Mouse (Mus musculus) kidney, postnatal 14 days (tissue): ENCODE data around the gene Ngly1.
"Not testable (repeated sequence)": the region's sequence is repeated elsewhere in the genome, so short reads cannot be mapped to it uniquely, and the experiment has no call there.

Experiments
- DNase-seq: peaks from one replicate; pipeline ENCODE4 v3.0.0; 2022; ENCODE audit warnings: mixed read lengths

The Ngly1 gene

DNA sequence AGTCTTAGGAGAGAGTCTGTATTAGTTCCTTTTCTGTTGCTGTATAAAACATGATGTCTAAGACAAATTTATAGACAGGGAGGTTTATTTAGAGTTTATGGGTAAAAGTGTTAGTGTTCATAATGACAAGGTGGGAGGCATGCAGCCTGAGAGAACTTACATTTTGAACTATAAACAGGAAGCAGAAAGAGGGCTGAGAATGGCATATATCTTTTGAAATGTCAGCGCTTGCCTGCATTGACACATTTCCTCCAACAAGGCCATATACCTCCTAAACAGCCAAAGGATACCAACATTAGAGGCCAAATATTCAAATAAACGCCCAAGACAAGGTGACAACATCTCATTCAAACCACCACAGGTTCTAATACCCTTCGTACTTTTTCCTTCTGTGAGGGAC is 12.8 kb downstream of the Ngly1 start:
- DNase-seq, result no peak

DNA sequence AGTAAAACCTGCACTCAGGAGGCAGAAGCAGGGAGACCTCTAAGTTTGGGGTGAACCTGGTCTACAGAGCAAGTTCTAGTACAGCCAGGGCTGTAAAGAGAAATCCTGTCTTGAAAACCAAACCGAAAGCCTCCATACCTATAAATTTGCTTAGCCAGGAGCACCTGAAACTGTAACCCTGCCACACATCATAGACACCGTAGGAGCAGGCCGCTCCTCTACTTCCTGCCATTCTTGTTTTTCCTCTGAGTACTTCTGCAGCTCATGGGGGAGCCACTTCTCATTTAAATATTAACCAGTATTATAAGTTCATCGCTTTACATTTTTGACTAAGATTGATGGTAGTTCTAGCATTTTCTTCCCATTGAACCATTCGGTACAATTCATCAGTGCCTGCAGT is 17.9 kb downstream of the Ngly1 start:
- no peak for DNase-seq

DNA sequence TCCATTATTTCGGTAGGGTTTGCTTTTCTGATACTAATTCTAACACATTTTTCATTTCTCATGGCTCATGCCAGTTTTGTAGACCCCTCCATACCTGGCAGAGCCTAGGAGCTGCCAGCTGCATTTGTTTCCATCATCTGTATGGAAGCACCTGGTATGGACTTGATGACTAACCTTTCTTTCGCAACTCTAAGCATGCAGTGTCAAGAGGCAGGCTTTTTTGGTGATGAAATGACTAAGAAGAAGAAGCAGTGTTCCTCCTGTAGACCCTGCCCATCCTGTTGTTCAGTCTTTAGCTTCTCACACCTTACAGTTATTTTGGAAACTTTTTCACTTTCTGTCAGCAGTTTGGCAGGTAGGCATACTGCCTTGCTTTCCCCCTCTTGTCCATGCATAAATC is 20.7 kb downstream of the Ngly1 start:
- no peak for DNase-seq

DNA sequence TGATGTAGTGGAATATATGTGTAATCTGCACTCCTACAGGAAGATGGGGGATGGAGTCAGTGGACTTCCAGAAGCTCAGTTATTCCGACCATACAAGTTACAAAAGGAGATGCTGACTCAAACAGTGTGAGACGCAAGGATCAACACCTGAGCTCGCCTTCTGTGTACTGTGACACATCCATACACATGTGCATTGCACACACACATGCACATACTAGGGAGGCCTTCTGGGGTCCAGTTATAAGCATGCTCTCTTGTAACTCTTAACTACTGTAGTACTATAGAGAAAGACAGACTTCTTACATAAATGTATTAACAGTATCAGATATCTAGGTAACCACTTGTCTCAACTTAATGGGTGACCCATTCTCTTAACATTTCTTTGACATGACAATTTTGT is 24.6 kb downstream of the Ngly1 start:
- no peak for DNase-seq

DNA sequence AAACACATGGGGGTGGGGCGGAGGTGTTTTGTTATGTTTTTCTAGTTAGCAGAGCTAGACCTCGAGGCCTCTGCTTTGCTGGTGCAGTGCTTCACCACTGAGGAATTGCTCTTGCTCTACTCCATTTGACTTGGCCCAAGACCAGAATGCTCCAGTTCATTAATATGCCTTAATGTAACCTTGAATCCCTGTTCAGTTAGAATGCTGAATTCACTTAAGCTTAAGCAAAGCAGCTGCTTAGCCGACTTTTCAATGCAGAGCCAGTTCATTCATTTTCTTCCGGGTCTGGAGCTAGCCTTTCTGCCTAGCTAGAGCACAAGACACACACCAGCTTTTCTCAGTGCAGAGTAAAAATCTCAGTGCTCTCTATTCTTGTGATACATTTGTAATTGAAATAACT is 30.1 kb downstream of the Ngly1 start:
- DNase-seq, result peak; percentile 50

DNA sequence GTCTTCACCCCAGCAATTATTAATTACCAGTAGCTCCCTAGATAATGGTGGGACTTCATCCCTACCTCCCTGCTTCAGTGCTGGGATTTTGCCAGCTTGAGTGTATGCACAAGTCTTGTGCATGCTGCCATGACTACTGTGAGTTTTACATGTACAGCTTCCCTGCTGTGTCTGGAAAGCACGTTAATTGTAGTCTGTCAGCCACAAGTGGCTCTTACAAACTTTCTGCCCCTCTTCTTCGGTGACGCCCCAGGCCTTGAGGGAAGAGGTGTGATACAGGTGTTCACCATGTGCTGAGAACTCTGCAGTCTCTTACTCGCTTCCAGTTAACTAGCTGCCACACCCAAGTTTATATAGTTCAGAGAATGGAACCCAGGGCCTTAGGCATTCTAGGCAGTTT is 34.9 kb downstream of the Ngly1 start:
- no peak for DNase-seq

DNA sequence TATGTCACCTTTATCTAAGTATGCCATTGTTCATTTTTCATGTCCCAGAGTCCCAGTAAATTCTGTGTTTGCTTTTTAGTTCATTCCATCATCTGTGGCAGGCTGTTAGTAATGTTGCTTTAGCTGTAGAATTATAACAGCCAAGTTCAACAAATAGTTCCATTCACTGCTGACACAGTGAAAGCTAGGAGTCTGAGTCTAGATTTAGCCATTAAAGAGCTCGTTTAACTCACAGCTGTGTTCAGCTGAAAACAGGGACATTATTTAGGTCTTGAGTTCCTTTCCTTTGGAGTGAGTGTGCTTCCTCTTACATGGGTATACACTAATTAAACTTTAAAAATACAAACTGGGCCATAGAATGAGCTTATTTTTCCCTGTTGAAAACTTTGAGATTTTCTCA is 43.3 kb downstream of the Ngly1 start:
- DNase-seq, result no peak

DNA sequence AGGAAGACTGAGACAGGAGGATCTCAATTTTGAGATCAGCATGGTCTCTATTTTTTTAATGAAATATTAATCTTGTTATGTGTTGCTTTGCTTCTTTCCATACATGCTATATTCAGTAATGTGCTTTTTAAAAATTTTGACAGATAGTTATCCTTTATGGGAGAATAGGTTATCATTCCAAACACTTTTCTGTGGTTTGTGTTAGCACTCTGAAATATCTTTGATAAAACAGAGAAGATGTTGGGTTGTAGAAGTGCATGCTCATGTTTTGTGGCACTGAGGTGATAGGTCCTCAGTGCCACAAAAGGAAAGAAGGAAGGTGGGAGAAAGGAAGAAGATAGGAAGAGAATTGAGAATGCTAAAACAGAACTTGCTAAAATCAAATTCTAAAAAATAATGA is 43.9 kb downstream of the Ngly1 start:
- DNase-seq, result no peak

DNA sequence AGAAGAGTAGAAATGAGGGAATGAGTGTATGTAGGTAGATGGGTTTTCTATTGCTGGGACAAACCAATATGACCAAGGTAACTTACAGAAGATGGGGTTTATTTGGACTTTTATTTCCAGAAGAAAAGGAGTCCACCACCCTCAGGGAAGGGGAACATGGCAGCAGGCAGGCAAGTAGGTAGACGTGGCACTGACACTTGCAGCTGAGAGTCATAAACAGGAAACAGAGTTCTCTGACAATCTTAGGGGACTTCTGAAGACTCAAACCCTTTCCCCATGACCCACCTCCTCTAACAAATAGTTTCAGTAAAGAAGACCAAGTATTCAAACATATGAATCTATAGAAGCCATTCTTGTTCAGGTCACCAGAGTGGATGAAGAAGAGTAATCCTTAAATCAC is 44.8 kb downstream of the Ngly1 start:
- no peak for DNase-seq

DNA sequence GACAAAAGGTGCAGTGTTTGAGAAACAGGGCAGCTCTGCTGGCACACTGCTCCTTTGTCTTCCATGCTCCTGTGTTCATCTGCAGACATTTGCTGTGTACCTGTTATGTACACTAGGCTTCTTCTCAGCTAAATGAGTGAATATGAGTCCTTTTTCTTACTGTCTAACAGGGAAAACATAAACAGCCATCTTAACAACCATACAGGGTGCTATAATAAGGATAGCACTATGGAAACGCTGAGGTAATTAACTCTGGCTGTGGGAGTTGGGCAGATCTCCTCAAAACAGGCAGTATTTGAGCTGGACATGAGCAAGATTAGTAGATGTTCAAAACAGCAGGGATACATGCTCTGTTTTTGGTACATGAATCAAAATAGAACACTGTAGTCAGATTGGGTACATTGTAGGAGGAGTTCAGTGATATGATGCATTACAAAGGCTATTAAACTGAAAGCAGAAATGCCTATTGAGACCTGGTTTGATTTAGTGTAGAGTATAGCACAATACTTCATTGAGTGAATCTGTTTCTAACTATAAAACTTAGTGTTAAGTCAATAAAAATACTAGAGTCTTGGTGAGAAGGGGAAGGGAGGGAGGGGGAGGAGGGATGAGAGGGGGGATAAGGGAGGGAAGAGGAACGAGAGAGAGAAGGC is 47.9 kb downstream of the Ngly1 start:
- DNase-seq, result no peak

DNA sequence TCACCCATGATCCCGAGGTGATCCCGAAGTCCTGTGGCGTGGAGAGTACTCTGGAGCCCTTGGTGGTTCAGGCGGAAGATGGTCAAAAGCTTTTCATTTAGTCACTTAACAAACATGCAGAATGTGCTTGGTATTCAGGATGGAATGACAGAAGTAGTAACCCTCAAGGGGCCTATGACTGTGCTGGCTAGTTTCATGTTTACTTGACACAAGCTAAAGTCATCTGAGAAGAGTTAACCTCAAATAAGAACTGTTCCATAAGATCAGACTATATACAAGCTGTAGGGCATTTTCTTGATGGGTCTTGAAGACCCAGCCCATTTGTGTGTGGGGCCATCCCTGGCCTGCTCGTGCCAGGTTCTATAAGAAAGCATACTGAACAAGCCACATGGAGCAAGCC is 52.7 kb downstream of the Ngly1 start:
- DNase-seq, result no peak

DNA sequence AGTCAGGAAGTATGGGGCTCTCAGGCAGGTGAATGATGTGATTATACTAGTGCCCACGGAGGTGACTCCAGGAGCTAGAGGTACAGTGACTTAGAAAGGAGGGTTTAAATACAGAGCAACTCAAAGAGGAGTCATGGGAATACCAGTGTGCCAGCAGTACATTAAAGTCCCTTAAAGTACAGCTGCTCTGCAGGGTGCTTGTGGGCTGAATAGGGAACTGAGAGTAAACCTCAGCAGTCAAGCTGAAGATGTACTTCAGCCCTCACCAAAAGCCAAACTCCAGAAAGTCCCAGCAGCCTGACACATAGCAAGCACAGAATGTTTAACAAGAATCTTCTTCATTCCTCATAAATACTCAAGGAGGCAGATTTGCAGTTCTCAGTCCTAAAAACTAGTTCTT is 53.6 kb downstream of the Ngly1 start:
- no peak for DNase-seq

DNA sequence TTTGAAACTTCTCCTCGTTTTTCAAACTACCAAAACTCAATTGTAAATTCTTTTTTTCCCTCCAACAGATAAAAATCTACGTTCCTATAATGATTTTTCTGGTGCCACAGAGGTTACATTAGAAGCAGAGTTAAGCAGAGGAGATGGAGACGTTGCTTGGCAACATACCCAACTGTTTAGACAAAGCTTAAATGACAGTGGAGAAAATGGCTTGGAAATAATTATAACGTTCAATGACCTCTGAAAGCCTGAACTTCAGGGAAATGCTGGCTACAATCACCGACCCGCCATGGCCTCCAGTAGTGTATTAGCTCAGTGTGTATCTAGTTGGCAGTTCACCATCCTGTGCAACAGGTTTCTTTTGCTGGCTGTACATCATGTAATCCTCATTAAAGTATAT is 61.7 kb downstream of the Ngly1 start:
- DNase-seq, result no peak

DNA sequence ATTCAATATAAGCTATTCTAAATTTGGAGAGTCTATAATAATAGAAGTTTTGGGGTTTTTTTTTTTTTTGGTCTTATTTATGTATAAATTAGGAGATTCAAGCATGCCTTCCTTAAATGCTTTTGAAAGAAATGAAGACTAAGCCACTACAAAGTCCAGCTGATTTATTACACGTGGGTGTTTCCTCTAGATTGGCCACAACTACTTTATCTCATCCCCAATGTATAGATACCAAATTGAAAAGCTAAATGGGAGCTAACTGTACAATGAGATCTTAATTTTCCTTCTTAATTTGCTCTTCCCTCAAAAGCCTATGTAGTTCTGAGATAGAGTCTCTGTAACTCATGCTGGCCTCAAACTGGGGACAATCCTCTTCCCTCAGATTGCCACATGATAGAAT is 63.5 kb downstream of the Ngly1 start:
- DNase-seq, result no peak

DNA sequence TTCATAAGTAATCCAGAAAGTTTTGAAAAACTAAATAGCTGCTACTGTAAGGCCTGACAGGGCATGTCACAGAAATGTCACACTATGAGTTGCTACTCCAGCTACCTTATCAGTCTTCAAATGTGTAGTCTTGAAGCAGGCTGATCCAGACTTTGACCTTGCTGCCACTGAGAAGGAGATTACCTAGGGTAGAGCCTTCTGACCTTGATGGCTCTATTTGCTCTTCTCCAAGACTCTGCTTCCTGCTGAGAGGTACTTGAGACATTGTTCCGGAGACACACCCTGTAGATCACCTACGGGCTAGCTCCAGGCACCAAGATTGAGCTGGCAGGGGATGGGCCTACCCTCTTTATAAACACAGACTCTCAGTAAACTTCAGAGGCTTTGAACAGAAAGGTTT is 64.0 kb downstream of the Ngly1 start:
- not testable (repeated sequence) for DNase-seq

DNA sequence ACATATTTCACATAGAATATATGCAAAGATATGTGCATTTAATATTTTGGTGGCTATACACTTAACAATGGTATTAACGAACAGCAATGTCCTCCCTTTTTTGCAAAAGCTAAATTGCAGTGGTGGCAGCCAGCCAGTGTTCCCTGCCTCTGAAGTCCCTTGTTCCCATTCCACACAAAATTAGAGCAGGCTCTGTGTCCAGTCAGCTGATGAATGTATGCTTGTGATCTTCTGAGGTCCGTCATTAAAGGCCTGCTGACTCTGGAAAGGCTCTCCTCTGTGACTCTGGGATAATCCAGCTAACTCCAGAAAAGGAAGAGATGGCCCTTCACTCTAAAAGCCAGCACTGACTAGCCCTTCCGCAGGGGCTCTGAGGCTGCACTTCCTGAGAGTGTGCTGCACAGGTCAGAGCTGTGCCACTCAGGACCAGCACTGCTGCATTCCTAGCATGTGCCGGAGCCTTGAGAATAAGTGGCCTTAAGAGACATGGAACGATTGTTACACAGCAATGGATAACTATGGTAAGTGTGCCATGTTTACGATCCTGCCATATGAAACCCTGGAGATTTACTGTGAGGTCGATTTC is 64.9 kb downstream of the Ngly1 start:
- peak; percentile 45 for DNase-seq

DNA sequence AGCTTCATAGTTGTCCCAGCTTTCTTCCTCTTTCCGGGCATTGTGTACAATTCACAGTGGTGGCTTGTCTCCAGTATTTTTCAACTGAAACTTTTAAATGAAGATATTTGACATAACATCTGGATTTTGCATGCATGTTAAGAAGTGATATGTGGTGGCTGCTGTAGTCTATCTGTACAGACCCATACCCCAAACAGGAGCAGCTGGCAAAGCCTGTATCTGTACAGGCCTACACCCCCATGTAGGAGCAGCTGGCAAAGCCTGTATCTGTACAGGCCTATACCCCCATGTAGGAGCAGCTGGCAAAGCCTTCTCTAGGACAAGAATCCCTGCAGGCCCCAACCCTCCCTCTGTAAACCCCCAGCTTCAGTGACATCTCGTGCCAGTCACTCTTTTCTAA is 65.8 kb downstream of the Ngly1 start:
- DNase-seq, result no peak

DNA sequence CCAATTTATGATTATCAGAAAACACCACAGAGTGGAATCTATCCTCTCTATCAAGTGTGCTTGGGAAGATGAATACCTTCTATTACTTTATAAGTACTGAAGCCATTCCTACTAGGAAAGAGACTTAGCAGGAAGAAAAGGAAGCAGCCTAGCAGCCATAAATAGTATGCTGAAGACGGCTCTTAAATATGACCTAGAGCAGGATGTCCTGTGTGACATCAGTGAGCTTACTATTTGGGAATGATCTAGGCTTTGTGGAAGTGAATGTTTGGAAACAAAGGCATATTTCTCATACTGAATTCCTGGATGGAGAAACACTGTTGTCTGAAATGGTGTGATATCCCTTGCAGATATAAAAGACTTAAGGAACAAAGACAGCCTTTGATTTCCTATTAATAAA is 67.6 kb downstream of the Ngly1 start:
- peak; percentile 29 for DNase-seq

DNA sequence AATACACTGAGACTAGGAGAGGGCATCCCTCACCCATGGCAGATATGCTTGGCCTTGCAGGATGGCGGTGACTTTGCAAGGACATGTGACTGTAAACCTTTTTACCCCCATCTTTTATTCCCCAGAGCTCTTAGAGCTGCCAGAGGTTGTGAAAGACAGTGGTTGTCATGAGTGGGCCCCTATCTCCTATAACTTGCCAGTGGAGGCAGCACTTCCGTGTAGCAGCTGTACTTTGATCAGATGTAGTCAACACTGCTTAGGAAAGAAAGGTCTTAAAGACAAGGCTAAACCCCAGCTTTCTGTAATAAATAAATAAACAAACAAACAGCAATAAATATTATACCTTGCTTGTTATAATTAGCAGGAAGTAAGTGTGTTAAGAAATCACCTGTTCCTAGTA is 70.7 kb downstream of the Ngly1 start:
- no peak for DNase-seq

DNA sequence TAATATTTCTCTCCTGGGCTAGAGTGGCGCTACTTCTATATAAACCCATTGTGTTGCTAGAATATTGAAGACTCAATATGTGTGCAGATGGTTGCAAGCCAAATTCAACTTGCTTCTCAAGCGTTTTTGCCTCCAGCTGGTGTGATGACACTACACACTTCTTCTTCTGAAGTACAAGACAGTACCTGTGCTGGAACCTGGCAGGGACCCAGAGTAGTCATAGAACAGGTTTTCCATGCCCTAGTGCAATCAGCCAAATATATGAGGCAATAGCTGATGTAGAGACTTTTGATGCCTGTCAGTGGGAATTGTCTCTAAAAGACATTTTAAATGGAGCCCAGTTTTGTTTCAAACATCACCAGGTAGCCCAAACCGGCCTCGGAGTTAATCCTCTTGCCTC is 75.3 kb downstream of the Ngly1 start:
- DNase-seq, result no peak

DNA sequence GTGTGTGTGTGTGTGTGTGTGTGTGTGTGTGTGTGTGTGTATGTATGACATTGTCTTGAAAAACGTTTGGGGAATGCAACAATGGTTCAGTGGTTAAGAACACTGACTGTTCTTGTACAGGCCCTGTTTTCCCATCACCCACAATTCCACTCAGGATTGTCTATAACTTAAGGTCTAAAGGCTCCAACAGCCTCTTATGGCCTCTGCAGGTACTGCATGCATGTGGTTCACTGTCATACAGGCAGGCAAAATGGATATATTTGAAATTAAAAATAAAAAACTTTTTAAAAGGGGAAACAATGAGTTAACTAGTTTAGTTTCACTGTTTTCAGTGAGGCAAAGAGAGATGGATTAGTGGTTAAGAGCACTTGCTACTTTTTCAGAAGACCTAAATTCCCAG is 76.1 kb downstream of the Ngly1 start:
- no peak for DNase-seq

DNA sequence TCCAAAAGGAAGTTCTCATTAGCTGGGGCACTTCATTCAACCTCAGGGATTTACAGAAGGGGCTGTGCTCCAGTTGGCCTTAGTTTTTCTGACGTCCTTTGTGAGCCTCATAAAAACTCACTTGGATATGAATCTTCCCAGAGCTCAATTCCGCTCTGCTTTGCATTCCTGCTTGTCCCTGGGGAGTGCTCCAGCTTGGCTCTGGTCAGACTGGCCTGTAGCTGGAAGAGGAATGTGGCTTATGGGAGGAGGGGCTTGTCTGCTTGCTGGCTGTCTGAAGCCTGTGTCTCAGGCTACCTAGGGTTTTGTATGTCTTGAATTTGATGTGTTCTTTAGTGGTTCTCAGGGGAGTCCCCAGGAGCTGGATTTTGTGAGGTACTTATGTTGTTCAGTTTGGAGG is 79.5 kb downstream of the Ngly1 start:
- DNase-seq, result peak; percentile 83

DNA sequence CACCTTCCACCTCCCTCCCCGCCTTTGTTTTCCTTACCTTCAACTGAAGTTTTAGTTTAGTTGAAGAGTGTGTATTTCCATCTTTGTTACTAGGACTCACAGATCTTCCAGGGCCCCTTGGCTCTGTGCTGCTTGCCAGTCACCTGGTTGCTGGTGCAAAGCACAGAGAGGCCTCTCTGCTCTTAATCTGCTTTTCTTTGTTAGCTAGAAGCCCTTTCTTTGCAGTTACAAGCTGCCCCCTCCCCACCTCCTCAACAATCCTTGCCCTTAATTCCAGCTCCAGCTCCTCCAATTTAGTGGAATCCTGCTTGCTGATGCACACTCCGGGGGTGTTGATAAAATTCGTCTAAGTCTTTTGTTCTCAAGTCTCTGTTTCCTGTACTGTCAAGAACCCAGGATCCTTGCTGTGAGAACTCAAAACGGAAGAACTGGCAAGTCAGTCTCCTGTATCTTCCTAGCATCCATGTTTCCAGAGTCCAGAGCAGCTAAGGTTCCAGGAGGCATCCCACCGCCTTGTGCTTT is 79.9 kb downstream of the Ngly1 start:
- DNase-seq, result no peak

DNA sequence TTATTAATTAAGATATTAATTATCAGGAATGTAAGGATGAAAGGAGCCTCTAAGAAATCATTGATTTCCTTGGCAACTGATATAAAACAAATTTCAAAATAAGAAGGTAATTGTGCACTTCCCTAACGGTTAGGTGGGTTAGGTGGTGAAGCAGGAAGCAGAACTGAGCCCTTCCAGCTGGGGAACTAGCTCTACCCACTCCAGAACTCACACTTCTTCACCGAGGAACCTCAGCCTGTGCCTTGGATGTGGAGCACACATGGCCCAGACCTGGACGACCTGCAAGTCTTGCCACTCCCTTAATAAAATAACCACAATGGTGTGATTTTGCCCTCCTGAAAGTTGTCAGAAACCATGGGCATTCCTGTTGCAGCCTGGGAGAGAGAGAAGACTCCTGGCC is 80.7 kb downstream of the Ngly1 start:
- DNase-seq, result no peak

DNA sequence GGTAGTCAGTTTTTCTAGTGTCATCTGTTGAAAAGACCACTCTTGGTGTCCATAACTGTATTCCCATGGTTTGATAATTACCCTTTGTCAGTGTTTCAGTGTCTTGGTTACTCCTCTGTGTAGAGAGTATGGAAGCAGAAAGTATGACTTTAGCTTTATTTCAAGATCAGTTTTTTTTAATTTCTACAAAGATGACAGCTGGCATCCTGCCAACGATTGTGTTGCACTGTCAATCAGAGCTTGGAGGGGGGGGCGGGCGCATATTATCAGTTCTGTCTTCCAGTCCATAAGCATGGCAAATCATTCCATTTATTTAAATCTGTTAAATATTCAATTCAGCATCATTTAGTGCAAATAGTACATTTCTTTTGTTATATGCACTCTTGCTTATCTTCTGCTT is 85.2 kb downstream of the Ngly1 start:
- DNase-seq, result no peak
